Mouse (Mus musculus): ENCODE data around the gene Cdk17. TPM values are rescaled to one million over a fixed set of nuclear protein-coding genes. Genes with fewer than 3 reads are reported as not detected.

Gene Cdk17
- polyA plus RNA-seq, 1 experiment from 2014 or later, result 61.1 TPM

DNA sequence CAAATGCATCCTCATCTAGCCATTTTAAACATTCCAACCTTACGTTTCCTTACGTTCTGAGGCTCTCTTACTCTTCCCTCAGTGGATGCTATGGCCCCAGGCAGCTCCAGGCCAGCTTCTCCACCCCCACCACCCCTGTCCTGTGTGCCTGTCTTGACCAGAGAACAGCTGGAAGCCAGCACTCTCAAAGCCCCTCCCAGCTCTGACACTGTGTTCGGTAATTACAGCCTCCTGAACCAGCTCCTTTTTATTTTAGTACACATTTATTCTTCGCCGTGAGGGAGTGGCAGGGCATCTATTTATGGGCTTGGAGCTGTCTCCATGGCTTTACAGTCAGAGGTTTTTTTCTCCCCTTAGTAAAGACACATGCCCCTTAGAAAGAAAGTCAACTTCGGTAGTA is 87.2 kb downstream of the Cdk17 start:
- 50% methylated on average over 6 of the region's 6 CpGs for WGBS
- Histone ChIP-seq H3K9me3 (ENCODE audit: control insufficient read depth, low read length) (no peaks in the 10 kb centered on the region), H3K4me1 (replicated peaks; ENCODE audit: control insufficient read depth, insufficient read depth, low read length) (no peaks in the 10 kb centered on the region), H3K36me3 (replicated peaks; ENCODE audit: control insufficient read depth, insufficient read depth) (peaks cover 10% of the 10 kb centered on the region), H3K27me3 (ENCODE audit: control insufficient read depth, insufficient read depth, low read length) (no peaks in the 10 kb centered on the region), H3K9ac (no peak overlapping the region), H3K27ac (no peak overlapping the region), H3K4me2 (replicated peaks) (no peak overlapping the region), H3K4me3 (replicated peaks; ENCODE audit: low read length) (no peak overlapping the region)
- no peak for ATAC-seq (ENCODE audit: low FRiP score)
- no peak for DNase-seq (ENCODE audit: low spot score)

DNA sequence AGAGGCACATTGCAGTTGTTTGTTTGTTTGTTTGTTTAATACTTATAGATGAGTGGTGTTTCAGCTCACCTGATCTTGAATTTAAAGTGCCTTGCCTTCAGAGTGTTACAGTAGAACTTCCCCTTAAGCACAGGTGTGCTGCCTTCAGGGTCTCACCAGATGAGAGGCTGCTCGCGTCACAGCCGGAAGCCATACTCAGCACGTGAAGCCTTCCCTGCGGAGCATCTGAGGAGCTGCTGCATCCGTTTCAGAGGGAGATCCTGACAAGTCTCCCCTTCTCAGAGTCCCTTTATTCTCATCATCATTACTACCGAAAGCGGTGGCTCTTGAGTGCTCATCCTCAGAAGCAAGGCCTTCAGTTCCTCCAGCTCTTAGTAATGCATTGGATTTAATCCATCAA is 87.7 kb downstream of the Cdk17 start:
- no peak overlapping the region for H3K4me3 ChIP-seq (replicated peaks; ENCODE audit: low read length)
- H3K9me3 ChIP-seq (ENCODE audit: control insufficient read depth, low read length), result no peaks in the 10 kb centered on the region
- peaks cover 10% of the 10 kb centered on the region for H3K36me3 ChIP-seq (replicated peaks; ENCODE audit: control insufficient read depth, insufficient read depth)
- 78% methylated on average over 8 of the region's 8 CpGs for WGBS
- H3K27ac ChIP-seq, result no peak overlapping the region
- no peak overlapping the region for H3K4me2 ChIP-seq (replicated peaks)
- no peak overlapping the region for H3K9ac ChIP-seq
- no peaks in the 10 kb centered on the region for H3K4me1 ChIP-seq (replicated peaks; ENCODE audit: control insufficient read depth, insufficient read depth, low read length)
- no peaks in the 10 kb centered on the region for H3K27me3 ChIP-seq (ENCODE audit: control insufficient read depth, insufficient read depth, low read length)
- DNase-seq (ENCODE audit: low spot score), result no peak
- ATAC-seq (ENCODE audit: low FRiP score), result no peak

DNA sequence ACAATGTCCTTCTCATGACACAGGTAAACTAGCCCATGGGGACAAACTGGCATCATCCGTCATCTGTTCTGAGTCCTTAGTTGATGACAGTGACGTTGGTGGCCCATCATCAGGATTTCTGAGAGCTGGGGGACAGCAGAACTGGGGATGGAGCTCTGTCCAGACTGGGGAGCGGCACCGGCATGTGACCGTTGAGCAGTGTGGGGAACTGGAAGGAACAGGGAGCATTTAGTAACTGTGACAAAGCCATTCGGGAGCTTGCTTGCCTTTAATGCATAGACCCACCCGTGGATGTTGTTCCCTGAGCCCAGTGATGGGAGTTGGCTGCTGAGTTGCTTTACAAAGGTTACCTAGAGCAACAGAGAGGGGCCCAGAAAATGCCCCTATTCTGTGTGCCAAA is 89.2 kb downstream of the Cdk17 start:
- H3K4me2 ChIP-seq (replicated peaks), result no peak overlapping the region
- H3K27me3 ChIP-seq (ENCODE audit: control insufficient read depth, insufficient read depth, low read length), result no peaks in the 10 kb centered on the region
- peaks cover 2% of the 10 kb centered on the region; the same call in 1 of the 2 replicates for H3K4me1 ChIP-seq (replicated peaks; ENCODE audit: control insufficient read depth, insufficient read depth, low read length)
- ATAC-seq (ENCODE audit: low FRiP score) (no peak), DNase-seq (ENCODE audit: low spot score) (no peak)
- H3K9me3 ChIP-seq (ENCODE audit: control insufficient read depth, low read length), result no peaks in the 10 kb centered on the region
- H3K27ac ChIP-seq, result 0 out of 2 replicates have a peak overlapping the region, but pooled peaks have one; percentile 3
- no peak overlapping the region for H3K4me3 ChIP-seq (replicated peaks; ENCODE audit: low read length)
- 63% methylated on average over 7 of the region's 7 CpGs for WGBS
- peaks cover 10% of the 10 kb centered on the region for H3K36me3 ChIP-seq (replicated peaks; ENCODE audit: control insufficient read depth, insufficient read depth)
- H3K9ac ChIP-seq, result no peak overlapping the region

DNA sequence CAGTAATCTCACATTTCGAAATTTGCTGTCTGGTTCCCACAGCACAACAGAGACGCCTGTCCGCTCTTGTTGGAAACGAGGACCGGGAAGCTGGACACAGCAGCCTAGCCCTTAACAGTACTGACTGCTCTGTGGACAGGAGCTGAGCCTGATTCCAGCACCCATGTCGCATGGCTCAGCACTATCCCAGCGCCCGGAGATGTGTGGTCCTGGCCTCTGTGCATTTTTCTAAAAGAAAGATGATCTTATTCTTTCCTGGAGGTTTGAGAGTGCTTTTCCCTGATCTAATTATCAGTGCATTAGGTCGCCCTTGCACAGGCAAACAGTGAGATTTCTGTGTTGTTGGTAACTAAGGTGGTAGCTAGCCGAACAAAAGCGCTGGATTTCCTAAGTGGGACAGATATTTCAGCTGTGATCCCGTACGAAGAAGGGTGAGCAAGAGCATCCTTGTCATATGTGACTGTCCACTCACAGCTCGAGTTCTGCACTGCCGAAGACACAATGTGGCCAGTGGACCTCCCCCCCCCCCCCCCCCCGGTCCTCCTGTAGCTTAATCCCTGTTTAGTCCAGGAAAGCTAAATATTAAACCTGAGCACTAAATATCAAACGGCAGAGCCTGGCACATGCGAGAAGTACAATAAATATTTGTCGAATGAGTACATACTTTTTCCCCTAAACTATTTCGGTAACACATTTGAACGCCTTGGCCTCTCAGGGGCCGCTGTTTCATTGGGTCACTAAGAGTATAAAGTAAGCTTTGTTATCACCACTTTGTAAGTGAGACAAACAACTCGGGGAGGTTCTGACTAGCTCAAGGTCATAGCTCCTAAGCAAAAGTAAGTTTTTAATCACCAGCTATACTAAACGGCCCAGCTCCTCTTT is 90.0 kb downstream of the Cdk17 start:
- H3K9me3 ChIP-seq (ENCODE audit: control insufficient read depth, low read length), result no peaks in the 10 kb centered on the region
- H3K27ac ChIP-seq, result 0 out of 2 replicates have a peak overlapping the region, but pooled peaks have one; percentile 3
- no peaks in the 10 kb centered on the region for H3K27me3 ChIP-seq (ENCODE audit: control insufficient read depth, insufficient read depth, low read length)
- ATAC-seq (ENCODE audit: low FRiP score) (no peak), DNase-seq (ENCODE audit: low spot score) (no peak)
- H3K36me3 ChIP-seq (replicated peaks; ENCODE audit: control insufficient read depth, insufficient read depth), result peaks cover 9% of the 10 kb centered on the region
- H3K4me2 ChIP-seq (replicated peaks), result no peak overlapping the region
- peaks cover 9% of the 10 kb centered on the region for H3K4me1 ChIP-seq (replicated peaks; ENCODE audit: control insufficient read depth, insufficient read depth, low read length)
- no peak overlapping the region for H3K4me3 ChIP-seq (replicated peaks; ENCODE audit: low read length)
- WGBS, result 78% methylated on average over 24 of the region's 24 CpGs
- no peak overlapping the region for H3K9ac ChIP-seq

DNA sequence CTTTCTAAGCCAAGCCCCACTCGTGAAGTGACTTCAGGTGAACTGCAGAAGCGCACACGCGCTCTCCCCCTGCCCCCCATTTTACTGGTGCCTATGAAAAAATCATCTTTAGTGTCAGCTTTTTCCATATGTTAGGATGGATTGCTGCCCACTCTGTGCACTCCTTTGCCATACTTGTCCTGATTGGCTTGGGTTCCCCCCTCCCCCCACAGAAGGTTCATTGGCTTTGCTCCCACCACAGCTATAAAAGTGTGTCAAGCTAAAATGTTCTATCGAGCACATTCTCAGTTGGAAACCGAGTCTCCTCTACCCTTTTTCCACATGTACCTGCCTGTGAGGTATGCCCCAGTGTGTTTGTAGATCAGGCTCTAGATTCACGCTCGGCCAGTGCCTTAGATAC is 90.8 kb downstream of the Cdk17 start:
- WGBS, result 89% methylated on average over 8 of the region's 8 CpGs
- ATAC-seq (ENCODE audit: low FRiP score) (no peak), DNase-seq (ENCODE audit: low spot score) (no peak)
- peaks cover 4% of the 10 kb centered on the region; the same call in 1 of the 2 replicates for H3K36me3 ChIP-seq (replicated peaks; ENCODE audit: control insufficient read depth, insufficient read depth)
- no peaks in the 10 kb centered on the region for H3K9me3 ChIP-seq (ENCODE audit: control insufficient read depth, low read length)
- H3K4me2 ChIP-seq (replicated peaks), result no peak overlapping the region
- H3K4me1 ChIP-seq (replicated peaks; ENCODE audit: control insufficient read depth, insufficient read depth, low read length), result peaks cover 12% of the 10 kb centered on the region
- H3K9ac ChIP-seq, result no peak overlapping the region
- no peak overlapping the region for H3K27ac ChIP-seq
- no peaks in the 10 kb centered on the region for H3K27me3 ChIP-seq (ENCODE audit: control insufficient read depth, insufficient read depth, low read length)
- H3K4me3 ChIP-seq (replicated peaks; ENCODE audit: low read length), result no peak overlapping the region

DNA sequence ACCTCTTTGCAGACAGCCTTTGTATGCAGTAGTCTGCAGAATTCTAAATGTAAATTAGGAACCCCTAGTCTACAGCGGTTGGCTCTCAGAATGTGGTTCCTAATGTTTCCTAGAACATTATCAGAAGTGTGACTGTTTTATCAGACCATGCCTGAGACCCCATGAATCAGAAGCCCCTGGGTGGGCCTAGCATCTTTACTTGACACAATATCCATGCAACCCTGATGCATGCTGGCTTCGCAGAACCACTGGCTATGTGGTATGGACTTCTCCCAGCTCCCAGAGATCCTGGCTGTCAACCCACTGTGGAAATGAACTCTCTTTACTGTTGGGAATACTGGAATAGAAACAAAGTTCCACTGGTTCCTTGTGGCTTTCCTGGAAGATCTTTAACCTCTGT is 92.0 kb downstream of the Cdk17 start:
- Histone ChIP-seq H3K4me2 (replicated peaks) (no peak overlapping the region), H3K27me3 (ENCODE audit: control insufficient read depth, insufficient read depth, low read length) (no peaks in the 10 kb centered on the region), H3K4me1 (replicated peaks; ENCODE audit: control insufficient read depth, insufficient read depth, low read length) (peaks cover 12% of the 10 kb centered on the region), H3K9me3 (ENCODE audit: control insufficient read depth, low read length) (no peaks in the 10 kb centered on the region), H3K4me3 (replicated peaks; ENCODE audit: low read length) (no peak overlapping the region), H3K36me3 (replicated peaks; ENCODE audit: control insufficient read depth, insufficient read depth) (peaks cover 4% of the 10 kb centered on the region; the same call in 1 of the 2 replicates), H3K27ac (no peak overlapping the region), H3K9ac (no peak overlapping the region)
- no peak for DNase-seq (ENCODE audit: low spot score)
- ATAC-seq (ENCODE audit: low FRiP score), result no peak
- 94% methylated on average over 2 of the region's 2 CpGs for WGBS

DNA sequence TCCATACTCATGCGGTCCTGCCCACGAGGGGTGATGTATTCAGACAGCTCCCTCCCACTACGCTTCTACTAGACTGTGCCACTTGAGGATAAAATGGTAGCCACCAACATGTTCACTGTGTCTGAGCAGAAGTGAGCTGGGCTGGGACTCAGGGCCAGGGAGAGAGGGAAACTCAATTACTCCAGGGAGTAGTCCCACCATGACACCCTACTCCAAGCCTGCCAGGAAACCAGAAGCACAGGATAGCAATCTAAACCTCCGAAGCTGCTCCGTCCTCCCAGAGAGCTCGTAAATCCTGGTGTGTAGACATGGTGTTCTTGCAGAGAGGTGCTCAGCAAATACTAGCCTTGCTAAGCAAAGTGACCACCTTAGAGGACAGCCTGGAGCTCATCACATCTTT is 92.5 kb downstream of the Cdk17 start:
- Histone ChIP-seq H3K9ac (no peak overlapping the region), H3K27ac (no peak overlapping the region), H3K9me3 (ENCODE audit: control insufficient read depth, low read length) (no peaks in the 10 kb centered on the region), H3K4me1 (replicated peaks; ENCODE audit: control insufficient read depth, insufficient read depth, low read length) (peaks cover 12% of the 10 kb centered on the region), H3K4me3 (replicated peaks; ENCODE audit: low read length) (no peak overlapping the region), H3K4me2 (replicated peaks) (no peak overlapping the region), H3K27me3 (ENCODE audit: control insufficient read depth, insufficient read depth, low read length) (no peaks in the 10 kb centered on the region), H3K36me3 (replicated peaks; ENCODE audit: control insufficient read depth, insufficient read depth) (peaks cover 4% of the 10 kb centered on the region; the same call in 1 of the 2 replicates)
- ATAC-seq (ENCODE audit: low FRiP score) (no peak), DNase-seq (ENCODE audit: low spot score) (no peak)
- 92% methylated on average over 6 of the region's 6 CpGs for whole genome bisulfite sequencing

DNA sequence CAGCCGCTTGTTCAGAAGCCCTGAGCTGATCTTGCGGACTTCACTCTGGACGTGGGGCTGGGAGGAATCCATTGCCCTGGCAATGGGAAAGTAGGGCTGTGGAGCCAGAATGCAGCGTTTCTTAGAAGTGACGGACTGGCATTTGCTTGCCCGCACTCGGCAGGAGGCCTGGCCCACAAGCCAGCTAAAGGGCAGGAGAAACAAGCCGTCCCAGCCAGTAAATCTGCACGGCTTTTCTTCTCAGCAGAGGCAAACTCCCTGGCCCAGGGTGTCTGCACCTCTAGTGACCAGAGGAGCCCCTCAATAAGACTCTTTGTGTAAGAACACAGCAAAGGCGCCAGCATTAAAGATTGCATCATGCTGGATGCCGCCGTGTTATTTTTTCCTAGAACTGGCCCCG is 94.6 kb downstream of the Cdk17 start:
- ATAC-seq (ENCODE audit: low FRiP score), result peak; percentile 63; the same call in 1 of the 2 replicates

DNA sequence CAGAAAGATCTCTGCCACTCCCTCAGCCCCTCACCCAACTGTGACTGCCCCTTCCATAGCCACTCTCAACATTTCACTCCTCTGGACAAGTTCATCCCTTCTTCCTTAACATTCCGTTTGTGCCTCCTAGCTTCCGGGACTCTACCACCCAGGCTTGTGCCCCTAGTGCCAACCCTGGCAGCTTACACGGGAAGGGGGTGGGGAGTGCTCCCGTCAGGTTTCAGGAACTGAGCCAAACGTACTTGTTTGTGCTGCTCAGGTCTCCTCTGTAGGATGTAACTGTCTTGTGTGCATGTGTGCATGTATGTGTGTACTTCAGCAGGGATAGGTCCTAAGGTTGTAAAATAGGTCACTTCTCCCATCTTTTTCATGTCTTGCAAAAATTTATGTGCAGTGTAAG is 99.2 kb downstream of the Cdk17 start:
- Histone ChIP-seq H3K9ac (no peak overlapping the region), H3K4me3 (replicated peaks; ENCODE audit: low read length) (no peak overlapping the region), H3K27me3 (ENCODE audit: control insufficient read depth, insufficient read depth, low read length) (no peaks in the 10 kb centered on the region), H3K27ac (no peak overlapping the region), H3K9me3 (ENCODE audit: control insufficient read depth, low read length) (no peaks in the 10 kb centered on the region), H3K36me3 (replicated peaks; ENCODE audit: control insufficient read depth, insufficient read depth) (no peaks in the 10 kb centered on the region), H3K4me2 (replicated peaks) (no peak overlapping the region), H3K4me1 (replicated peaks; ENCODE audit: control insufficient read depth, insufficient read depth, low read length) (peaks cover 53% of the 10 kb centered on the region)
- ATAC-seq (ENCODE audit: low FRiP score), result no peak
- WGBS, result 57% methylated on average over 5 of the region's 5 CpGs
- DNase-seq (ENCODE audit: low spot score), result no peak

More for the DNA sequence above, 94.6 kb downstream of the Cdk17 start:
- 19% methylated on average over 13 of the region's 13 CpGs for WGBS
- no peaks in the 10 kb centered on the region for H3K36me3 ChIP-seq (replicated peaks; ENCODE audit: control insufficient read depth, insufficient read depth)
- H3K4me1 ChIP-seq (replicated peaks; ENCODE audit: control insufficient read depth, insufficient read depth, low read length), result peaks cover 18% of the 10 kb centered on the region
- no peak overlapping the region for H3K4me3 ChIP-seq (replicated peaks; ENCODE audit: low read length)
- no peaks in the 10 kb centered on the region for H3K9me3 ChIP-seq (ENCODE audit: control insufficient read depth, low read length)
- H3K4me2 ChIP-seq (replicated peaks), result 0 out of 2 replicates have a peak overlapping the region, but pooled peaks have one; percentile 5
- H3K9ac ChIP-seq, result peak overlapping the region; percentile 18; the same call in 1 of the 2 replicates
- peak overlapping the region; percentile 40; the same call in 1 of the 2 replicates for H3K27ac ChIP-seq
- DNase-seq (ENCODE audit: low spot score), result peak; percentile 56
- no peaks in the 10 kb centered on the region for H3K27me3 ChIP-seq (ENCODE audit: control insufficient read depth, insufficient read depth, low read length)

Measured in hindbrain, embryonic 14.5 days (tissue).